Mouse (Mus musculus): Measurements from ENCODE around the gene Liph. TPM values are rescaled to one million over a fixed set of nuclear protein-coding genes. Genes with fewer than 3 reads are reported as not detected.
A peak's percentile ranks its signal among the peaks of the same experiment; 100 is the strongest.

Liph gene
- 1.9 and 2.7 TPM in 2 replicates for polyA plus RNA-seq (2012; rRNA removed)

DNA sequence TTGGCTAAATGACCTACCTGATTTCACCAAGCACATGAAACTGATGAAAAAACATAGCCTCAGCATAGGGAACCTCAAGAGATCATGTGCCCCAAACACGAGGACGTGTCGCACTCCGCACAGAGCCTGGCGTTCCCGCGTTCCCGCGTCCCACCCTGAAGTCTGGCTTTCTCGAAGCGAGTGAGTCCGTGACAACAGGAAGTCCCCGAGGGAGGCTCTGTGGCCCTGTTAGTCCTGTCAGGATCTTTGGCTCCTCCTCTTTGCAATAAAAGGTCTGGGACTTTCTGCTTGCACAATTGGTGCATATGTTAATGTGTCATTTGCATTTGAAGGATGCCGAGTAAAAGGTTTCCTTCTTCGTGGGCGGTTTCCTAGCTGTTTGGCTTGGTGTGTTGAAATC, at the start of gene Liph:
Liph (minus strand) TSS at position 360 of the 400 bp plus-strand sequence.
- DNase-seq: peak; percentile 7
- H3K27ac ChIP-seq (ENCODE audit: control insufficient read depth, insufficient read depth, low read length): no peak within 1 kb of the TSS
- WGBS: 27% methylated on average over 16 of the region's 16 CpGs
- H3K4me1 ChIP-seq (replicated peaks; ENCODE audit: control insufficient read depth, insufficient read depth, low read length): peaks cover 3% of the 10 kb centered on the region; the same call in 1 of the 2 replicates
- no peaks in the 10 kb centered on the region; the same call in 1 of the 2 replicates for H3K27me3 ChIP-seq (ENCODE audit: control insufficient read depth, insufficient read depth, low read length)
- no peaks in the 10 kb centered on the region for H3K36me3 ChIP-seq (ENCODE audit: control insufficient read depth, insufficient read depth, low read length)
- H3K4me3 ChIP-seq (ENCODE audit: control insufficient read depth, insufficient read depth, low read length): peak within 1 kb of the TSS; percentile 24; the same call in 1 of the 2 replicates
- no peak for TF ChIP-seq CTCF (IDR thresholded peaks at IDR 0.05; ENCODE audit: borderline replicate concordance, control insufficient read depth, extremely low read depth, insufficient read depth, low read length, poor library complexity)
- TF ChIP-seq POLR2A (IDR thresholded peaks at IDR 0.05; ENCODE audit: control insufficient read depth, extremely low read depth, insufficient read depth, low read length, poor library complexity): no peak

- H3K4me3 ChIP-seq (ENCODE audit: control insufficient read depth, insufficient read depth, low read length): no peak overlapping the region
- TF ChIP-seq CTCF (IDR thresholded peaks at IDR 0.05; ENCODE audit: borderline replicate concordance, control insufficient read depth, extremely low read depth, insufficient read depth, low read length, poor library complexity): no peak
- no peak for TF ChIP-seq POLR2A (IDR thresholded peaks at IDR 0.05; ENCODE audit: control insufficient read depth, extremely low read depth, insufficient read depth, low read length, poor library complexity)
- 67% methylated on average over 4 of the region's 4 CpGs for WGBS
- H3K36me3 ChIP-seq (ENCODE audit: control insufficient read depth, insufficient read depth, low read length): peaks cover 72% of the 10 kb centered on the region
- no peak overlapping the region for H3K27ac ChIP-seq (ENCODE audit: control insufficient read depth, insufficient read depth, low read length)
- H3K27me3 ChIP-seq (ENCODE audit: control insufficient read depth, insufficient read depth, low read length): no peaks in the 10 kb centered on the region
- DNase-seq: no peak
- H3K4me1 ChIP-seq (replicated peaks; ENCODE audit: control insufficient read depth, insufficient read depth, low read length): no peaks in the 10 kb centered on the region
Measured at GRCm38 (mm10) chr16:22043830-22044229, 48.4 kb upstream of the Liph start.

- Histone ChIP-seq H3K36me3 (ENCODE audit: control insufficient read depth, insufficient read depth, low read length) (peaks cover 59% of the 10 kb centered on the region), H3K27ac (ENCODE audit: control insufficient read depth, insufficient read depth, low read length) (no peak overlapping the region), H3K4me1 (replicated peaks; ENCODE audit: control insufficient read depth, insufficient read depth, low read length) (no peaks in the 10 kb centered on the region), H3K27me3 (ENCODE audit: control insufficient read depth, insufficient read depth, low read length) (no peaks in the 10 kb centered on the region), H3K4me3 (ENCODE audit: control insufficient read depth, insufficient read depth, low read length) (no peak overlapping the region)
- no peak for TF ChIP-seq POLR2A (IDR thresholded peaks at IDR 0.05; ENCODE audit: control insufficient read depth, extremely low read depth, insufficient read depth, low read length, poor library complexity)
- TF ChIP-seq CTCF (IDR thresholded peaks at IDR 0.05; ENCODE audit: borderline replicate concordance, control insufficient read depth, extremely low read depth, insufficient read depth, low read length, poor library complexity): no peak
- WGBS: 100% methylated on average over 1 of the region's 1 CpGs
- DNase-seq: no peak
Measured at GRCm38 (mm10) chr16:22039978-22040377, 44.5 kb upstream of the Liph start.

DNA sequence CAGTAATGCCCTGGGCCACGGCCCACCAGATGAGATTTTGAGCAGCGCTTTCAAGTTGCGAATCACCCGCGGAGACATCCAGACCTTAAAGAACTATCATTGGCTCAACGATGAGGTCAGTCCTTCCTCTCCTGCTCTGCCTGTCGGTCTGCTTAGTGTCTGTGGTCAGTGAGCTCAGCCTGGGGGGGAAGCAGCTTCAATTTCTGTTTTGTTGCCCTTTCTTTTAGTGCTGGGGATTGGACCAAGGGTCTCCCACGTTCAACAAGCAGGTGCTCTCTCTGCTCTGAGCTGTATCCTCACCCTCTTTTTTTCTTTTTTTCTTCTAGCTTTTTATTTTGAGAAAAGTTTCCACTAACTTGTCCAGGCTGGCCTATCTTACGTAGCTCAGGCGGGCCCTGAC, 43.1 kb upstream of the Liph start:
- no peak for DNase-seq
- Histone ChIP-seq H3K4me3 (ENCODE audit: control insufficient read depth, insufficient read depth, low read length) (no peak overlapping the region), H3K36me3 (ENCODE audit: control insufficient read depth, insufficient read depth, low read length) (peaks cover 48% of the 10 kb centered on the region), H3K4me1 (replicated peaks; ENCODE audit: control insufficient read depth, insufficient read depth, low read length) (no peaks in the 10 kb centered on the region), H3K27me3 (ENCODE audit: control insufficient read depth, insufficient read depth, low read length) (no peaks in the 10 kb centered on the region), H3K27ac (ENCODE audit: control insufficient read depth, insufficient read depth, low read length) (no peak overlapping the region)
- WGBS: 92% methylated on average over 10 of the region's 10 CpGs
- no peak for TF ChIP-seq CTCF (IDR thresholded peaks at IDR 0.05; ENCODE audit: borderline replicate concordance, control insufficient read depth, extremely low read depth, insufficient read depth, low read length, poor library complexity)

- Histone ChIP-seq H3K27me3 (ENCODE audit: control insufficient read depth, insufficient read depth, low read length) (no peaks in the 10 kb centered on the region), H3K36me3 (ENCODE audit: control insufficient read depth, insufficient read depth, low read length) (peaks cover 63% of the 10 kb centered on the region), H3K4me1 (replicated peaks; ENCODE audit: control insufficient read depth, insufficient read depth, low read length) (no peaks in the 10 kb centered on the region), H3K27ac (ENCODE audit: control insufficient read depth, insufficient read depth, low read length) (no peak overlapping the region), H3K4me3 (ENCODE audit: control insufficient read depth, insufficient read depth, low read length) (no peak overlapping the region)
- WGBS: 96% methylated on average over 5 of the region's 5 CpGs
- no peak for DNase-seq
- TF ChIP-seq POLR2A (IDR thresholded peaks at IDR 0.05; ENCODE audit: control insufficient read depth, extremely low read depth, insufficient read depth, low read length, poor library complexity) (no peak), CTCF (IDR thresholded peaks at IDR 0.05; ENCODE audit: borderline replicate concordance, control insufficient read depth, extremely low read depth, insufficient read depth, low read length, poor library complexity) (no peak)
Measured at GRCm38 (mm10) chr16:22027474-22027873, 32.0 kb upstream of the Liph start.

DNA sequence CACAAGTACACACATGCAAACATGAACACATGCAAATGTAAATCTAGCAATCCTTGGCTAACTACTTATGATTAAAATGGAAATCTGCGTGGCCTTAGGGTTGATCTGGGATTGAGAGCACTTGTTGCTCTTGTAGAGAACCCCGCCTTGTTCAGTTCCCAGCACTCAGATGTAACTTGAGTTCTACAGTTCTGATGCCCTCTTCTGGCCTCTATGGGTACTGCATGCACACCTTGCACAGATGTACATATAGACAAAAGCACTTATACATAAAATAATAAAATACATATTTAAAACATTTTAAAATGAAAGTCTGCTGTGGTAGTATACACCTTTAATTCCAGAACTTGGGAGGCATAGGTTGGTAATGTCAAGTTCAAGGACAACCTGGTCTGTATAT, 26.7 kb upstream of the Liph start:
- peaks cover 52% of the 10 kb centered on the region for H3K36me3 ChIP-seq (ENCODE audit: control insufficient read depth, insufficient read depth, low read length)
- no peaks in the 10 kb centered on the region for H3K27me3 ChIP-seq (ENCODE audit: control insufficient read depth, insufficient read depth, low read length)
- H3K27ac ChIP-seq (ENCODE audit: control insufficient read depth, insufficient read depth, low read length): no peak overlapping the region
- H3K4me3 ChIP-seq (ENCODE audit: control insufficient read depth, insufficient read depth, low read length): no peak overlapping the region
- H3K4me1 ChIP-seq (replicated peaks; ENCODE audit: control insufficient read depth, insufficient read depth, low read length): no peaks in the 10 kb centered on the region
- TF ChIP-seq CTCF (IDR thresholded peaks at IDR 0.05; ENCODE audit: borderline replicate concordance, control insufficient read depth, extremely low read depth, insufficient read depth, low read length, poor library complexity) (no peak), POLR2A (IDR thresholded peaks at IDR 0.05; ENCODE audit: control insufficient read depth, extremely low read depth, insufficient read depth, low read length, poor library complexity) (no peak)
- DNase-seq: peak; percentile 38
- WGBS: 95% methylated on average over 2 of the region's 2 CpGs

DNA sequence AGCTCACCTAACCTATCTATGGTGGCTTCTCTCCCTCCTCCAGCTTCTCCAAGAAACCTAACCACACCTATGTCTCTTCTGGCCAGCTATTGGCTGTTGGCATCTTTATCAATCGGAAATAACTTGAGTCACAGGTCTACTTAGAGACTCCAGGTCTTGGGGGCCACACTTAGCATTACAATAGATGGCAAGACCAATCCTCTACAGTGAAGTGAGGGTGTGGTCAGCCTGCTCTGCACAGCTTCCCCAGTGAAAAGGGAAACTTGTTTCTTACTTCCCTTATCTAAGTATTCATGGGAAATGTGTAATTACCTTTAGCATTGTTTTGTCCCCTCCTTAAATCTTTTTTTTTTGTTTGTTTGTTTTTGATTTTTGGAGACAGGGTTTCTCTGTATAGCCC, 20.1 kb upstream of the Liph start:
- Histone ChIP-seq H3K27me3 (ENCODE audit: control insufficient read depth, insufficient read depth, low read length) (no peaks in the 10 kb centered on the region), H3K4me1 (replicated peaks; ENCODE audit: control insufficient read depth, insufficient read depth, low read length) (peaks cover 3% of the 10 kb centered on the region), H3K27ac (ENCODE audit: control insufficient read depth, insufficient read depth, low read length) (no peak overlapping the region), H3K4me3 (ENCODE audit: control insufficient read depth, insufficient read depth, low read length) (no peak overlapping the region), H3K36me3 (ENCODE audit: control insufficient read depth, insufficient read depth, low read length) (peaks cover 26% of the 10 kb centered on the region)
- no peak for TF ChIP-seq CTCF (IDR thresholded peaks at IDR 0.05; ENCODE audit: borderline replicate concordance, control insufficient read depth, extremely low read depth, insufficient read depth, low read length, poor library complexity)
- no peak for TF ChIP-seq POLR2A (IDR thresholded peaks at IDR 0.05; ENCODE audit: control insufficient read depth, extremely low read depth, insufficient read depth, low read length, poor library complexity)
- 90% methylated on average over 1 of the region's 1 CpGs for WGBS
- DNase-seq: no peak
